Mouse (Mus musculus): ENCODE results near the gene Zfp58.

DNA sequence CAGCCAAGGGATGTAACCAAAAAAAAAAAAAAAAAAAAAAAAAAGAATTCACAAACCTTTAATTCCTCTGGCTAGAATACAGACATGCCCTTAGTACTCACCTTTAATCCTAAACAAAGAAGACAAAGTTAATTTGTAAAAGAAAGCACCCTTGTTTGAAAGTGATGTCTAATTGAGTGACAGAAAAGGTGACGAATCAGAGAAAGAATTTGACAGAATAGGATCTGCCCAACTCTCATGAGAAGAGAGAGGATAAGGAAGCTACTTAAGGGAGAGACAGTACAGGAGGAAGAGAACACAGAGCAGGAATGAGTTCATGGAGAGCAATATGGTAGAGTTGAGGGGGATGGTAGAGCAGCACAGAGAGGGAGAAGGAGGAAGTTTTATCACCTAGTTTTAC is 4.7 kb downstream of the Zfp58 start:
- TF ChIP-seq CTCF (IDR thresholded peaks at IDR 0.05; ENCODE audit: low read depth) = no peak
- no peak for TF ChIP-seq EP300 (IDR thresholded peaks at IDR 0.05; ENCODE audit: low read depth)
